Mouse (Mus musculus): ENCODE measurements around the gene Cd47. TPM values are rescaled to one million over a fixed set of nuclear protein-coding genes. Genes with fewer than 3 reads are reported as not detected.

Cd47 gene
- polyA plus RNA-seq, 1 experiment from 2014 or later = 71.6 TPM

- no peak overlapping the region for H3K27ac ChIP-seq (replicated peaks)
- no peak overlapping the region for H3K4me2 ChIP-seq (replicated peaks)
- H3K4me3 ChIP-seq = no peak overlapping the region
- H3K27me3 ChIP-seq = no peaks in the 10 kb centered on the region
- 74% methylated on average over 4 of the region's 4 CpGs for WGBS
- H3K4me1 ChIP-seq = no peaks in the 10 kb centered on the region
- no peak for ATAC-seq (ENCODE audit: low FRiP score, low read depth)
- no peak overlapping the region for H3K9ac ChIP-seq (replicated peaks)
- no peaks in the 10 kb centered on the region for H3K36me3 ChIP-seq
- H3K9me3 ChIP-seq = no peaks in the 10 kb centered on the region
These were observed 148.9 kb downstream of the Cd47 start for GRCm38 (mm10) chr16:49949261-49949660.

GRCm38 (mm10) chr16:49950340-49950739 is 150.0 kb downstream of the Cd47 start:
- H3K9me3 ChIP-seq = no peaks in the 10 kb centered on the region
- no peak overlapping the region for H3K9ac ChIP-seq (replicated peaks)
- no peaks in the 10 kb centered on the region for H3K27me3 ChIP-seq
- no peak overlapping the region for H3K4me3 ChIP-seq
- H3K4me2 ChIP-seq (replicated peaks) = no peak overlapping the region
- H3K36me3 ChIP-seq = no peaks in the 10 kb centered on the region
- H3K27ac ChIP-seq (replicated peaks) = no peak overlapping the region
- 29% methylated on average over 2 of the region's 2 CpGs for WGBS
- peak; percentile 63; the same call in 1 of the 2 replicates for ATAC-seq (ENCODE audit: low FRiP score, low read depth)
- H3K4me1 ChIP-seq = no peaks in the 10 kb centered on the region

- no peak overlapping the region for H3K4me3 ChIP-seq
- no peak for ATAC-seq (ENCODE audit: low FRiP score, low read depth)
- no peak overlapping the region for H3K27ac ChIP-seq (replicated peaks)
- H3K4me2 ChIP-seq (replicated peaks) = no peak overlapping the region
- H3K9ac ChIP-seq (replicated peaks) = no peak overlapping the region
- H3K4me1 ChIP-seq = no peaks in the 10 kb centered on the region
- no peaks in the 10 kb centered on the region for H3K36me3 ChIP-seq
- H3K27me3 ChIP-seq = no peaks in the 10 kb centered on the region
- WGBS = 89% methylated on average over 2 of the region's 2 CpGs
- H3K9me3 ChIP-seq = no peaks in the 10 kb centered on the region
These were observed 151.0 kb downstream of the Cd47 start for GRCm38 (mm10) chr16:49951288-49951691.

- no peaks in the 10 kb centered on the region for H3K36me3 ChIP-seq
- H3K27ac ChIP-seq (replicated peaks) = no peak overlapping the region
- no peaks in the 10 kb centered on the region for H3K9me3 ChIP-seq
- WGBS = 88% methylated on average over 8 of the region's 8 CpGs
- no peak overlapping the region for H3K9ac ChIP-seq (replicated peaks)
- ATAC-seq (ENCODE audit: low FRiP score, low read depth) = no peak
- H3K4me1 ChIP-seq = no peaks in the 10 kb centered on the region
- H3K4me2 ChIP-seq (replicated peaks) = no peak overlapping the region
- H3K4me3 ChIP-seq = no peak overlapping the region
- H3K27me3 ChIP-seq = no peaks in the 10 kb centered on the region
These were observed 151.7 kb downstream of the Cd47 start for GRCm38 (mm10) chr16:49951925-49952523.

- no peaks in the 10 kb centered on the region for H3K27me3 ChIP-seq
- H3K36me3 ChIP-seq = no peaks in the 10 kb centered on the region
- H3K4me2 ChIP-seq (replicated peaks) = no peak overlapping the region
- H3K9me3 ChIP-seq = no peaks in the 10 kb centered on the region
- no peak for ATAC-seq (ENCODE audit: low FRiP score, low read depth)
- WGBS = 87% methylated on average over 3 of the region's 3 CpGs
- no peaks in the 10 kb centered on the region for H3K4me1 ChIP-seq
- H3K27ac ChIP-seq (replicated peaks) = no peak overlapping the region
- no peak overlapping the region for H3K4me3 ChIP-seq
- no peak overlapping the region for H3K9ac ChIP-seq (replicated peaks)
These were observed 153.5 kb downstream of the Cd47 start for GRCm38 (mm10) chr16:49953817-49954216.

- H3K27ac ChIP-seq (replicated peaks) = no peak overlapping the region
- no peaks in the 10 kb centered on the region for H3K27me3 ChIP-seq
- 95% methylated on average over 10 of the region's 10 CpGs for WGBS
- H3K4me1 ChIP-seq = no peaks in the 10 kb centered on the region
- H3K36me3 ChIP-seq = no peaks in the 10 kb centered on the region
- no peak overlapping the region for H3K9ac ChIP-seq (replicated peaks)
- no peak overlapping the region for H3K4me2 ChIP-seq (replicated peaks)
- H3K9me3 ChIP-seq = no peaks in the 10 kb centered on the region
- ATAC-seq (ENCODE audit: low FRiP score, low read depth) = no peak
- H3K4me3 ChIP-seq = no peak overlapping the region
These were observed 154.6 kb downstream of the Cd47 start for GRCm38 (mm10) chr16:49954909-49955308.

GRCm38 (mm10) chr16:49955325-49955724 is 155.0 kb downstream of the Cd47 start:
- no peak overlapping the region for H3K4me2 ChIP-seq (replicated peaks)
- H3K4me3 ChIP-seq = no peak overlapping the region
- no peaks in the 10 kb centered on the region for H3K4me1 ChIP-seq
- H3K36me3 ChIP-seq = no peaks in the 10 kb centered on the region
- ATAC-seq (ENCODE audit: low FRiP score, low read depth) = no peak
- no peaks in the 10 kb centered on the region for H3K9me3 ChIP-seq
- WGBS = 87% methylated on average over 2 of the region's 2 CpGs
- no peaks in the 10 kb centered on the region for H3K27me3 ChIP-seq
- no peak overlapping the region for H3K27ac ChIP-seq (replicated peaks)
- H3K9ac ChIP-seq (replicated peaks) = no peak overlapping the region

GRCm38 (mm10) chr16:49955952-49956351 is 155.6 kb downstream of the Cd47 start:
- no peak overlapping the region for H3K9ac ChIP-seq (replicated peaks)
- H3K27ac ChIP-seq (replicated peaks) = no peak overlapping the region
- no peaks in the 10 kb centered on the region for H3K36me3 ChIP-seq
- no peaks in the 10 kb centered on the region for H3K9me3 ChIP-seq
- H3K27me3 ChIP-seq = no peaks in the 10 kb centered on the region
- no peak overlapping the region for H3K4me2 ChIP-seq (replicated peaks)
- ATAC-seq (ENCODE audit: low FRiP score, low read depth) = no peak
- 74% methylated on average over 2 of the region's 2 CpGs for WGBS
- no peaks in the 10 kb centered on the region for H3K4me1 ChIP-seq
- H3K4me3 ChIP-seq = no peak overlapping the region

GRCm38 (mm10) chr16:49956531-49957302 is 156.4 kb downstream of the Cd47 start:
- Histone ChIP-seq H3K27me3 (no peaks in the 10 kb centered on the region), H3K4me2 (replicated peaks) (no peak overlapping the region), H3K4me3 (no peak overlapping the region), H3K27ac (replicated peaks) (no peak overlapping the region), H3K9me3 (no peaks in the 10 kb centered on the region), H3K36me3 (no peaks in the 10 kb centered on the region), H3K9ac (replicated peaks) (no peak overlapping the region), H3K4me1 (no peaks in the 10 kb centered on the region)
- WGBS = 88% methylated on average over 7 of the region's 7 CpGs
- ATAC-seq (ENCODE audit: low FRiP score, low read depth) = no peak

- Histone ChIP-seq H3K9me3 (no peaks in the 10 kb centered on the region), H3K36me3 (no peaks in the 10 kb centered on the region), H3K27me3 (no peaks in the 10 kb centered on the region), H3K4me1 (no peaks in the 10 kb centered on the region), H3K27ac (replicated peaks) (no peak overlapping the region), H3K4me2 (replicated peaks) (no peak overlapping the region), H3K4me3 (no peak overlapping the region), H3K9ac (replicated peaks) (no peak overlapping the region)
- no peak for ATAC-seq (ENCODE audit: low FRiP score, low read depth)
- WGBS = 80% methylated on average over 5 of the region's 5 CpGs
These were observed 158.6 kb downstream of the Cd47 start for GRCm38 (mm10) chr16:49958900-49959436.

GRCm38 (mm10) chr16:49962305-49962704 is 162.0 kb downstream of the Cd47 start:
- no peak overlapping the region for H3K4me3 ChIP-seq
- H3K9ac ChIP-seq (replicated peaks) = no peak overlapping the region
- H3K27me3 ChIP-seq = no peaks in the 10 kb centered on the region
- H3K36me3 ChIP-seq = no peaks in the 10 kb centered on the region
- H3K9me3 ChIP-seq = no peaks in the 10 kb centered on the region
- no peak overlapping the region for H3K4me2 ChIP-seq (replicated peaks)
- no peak for ATAC-seq (ENCODE audit: low FRiP score, low read depth)
- 87% methylated on average over 3 of the region's 3 CpGs for WGBS
- H3K27ac ChIP-seq (replicated peaks) = no peak overlapping the region
- peaks cover 8% of the 10 kb centered on the region for H3K4me1 ChIP-seq

- no peak for ATAC-seq (ENCODE audit: low FRiP score, low read depth)
- WGBS = 58% methylated on average over 7 of the region's 7 CpGs
- H3K36me3 ChIP-seq = no peaks in the 10 kb centered on the region
- H3K27ac ChIP-seq (replicated peaks) = no peak overlapping the region
- no peak overlapping the region for H3K9ac ChIP-seq (replicated peaks)
- H3K9me3 ChIP-seq = no peaks in the 10 kb centered on the region
- no peak overlapping the region for H3K4me3 ChIP-seq
- H3K4me1 ChIP-seq = peaks cover 8% of the 10 kb centered on the region
- H3K4me2 ChIP-seq (replicated peaks) = no peak overlapping the region
- no peaks in the 10 kb centered on the region for H3K27me3 ChIP-seq
These were observed 164.1 kb downstream of the Cd47 start for GRCm38 (mm10) chr16:49964321-49964986.

Measured in midbrain, embryonic 12.5 days (tissue).